Mouse (Mus musculus): Measurements from ENCODE around the gene Chst15.

Chst15 gene

DNA sequence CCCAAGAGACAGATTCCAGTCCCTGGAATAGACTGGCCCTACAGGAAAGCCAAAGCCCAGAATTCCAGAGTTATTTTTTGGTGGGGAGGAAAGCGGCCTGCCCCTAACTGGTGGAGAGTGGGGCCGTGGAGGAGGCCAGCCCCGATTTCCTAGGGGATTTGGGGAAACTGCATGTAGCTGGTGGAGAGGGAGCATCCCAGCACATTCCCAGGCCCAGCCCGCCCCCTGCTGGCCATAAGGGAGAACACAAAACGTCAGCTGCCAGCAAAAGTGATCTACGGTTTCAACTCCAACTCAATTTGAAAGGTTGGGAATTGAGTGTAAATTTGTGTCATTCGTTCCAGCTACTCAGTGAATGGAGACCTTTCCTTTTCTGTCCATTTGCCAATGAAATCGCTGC lies 103.6 kb downstream of the Chst15 start:
- peak; percentile 37 for DNase-seq

DNA sequence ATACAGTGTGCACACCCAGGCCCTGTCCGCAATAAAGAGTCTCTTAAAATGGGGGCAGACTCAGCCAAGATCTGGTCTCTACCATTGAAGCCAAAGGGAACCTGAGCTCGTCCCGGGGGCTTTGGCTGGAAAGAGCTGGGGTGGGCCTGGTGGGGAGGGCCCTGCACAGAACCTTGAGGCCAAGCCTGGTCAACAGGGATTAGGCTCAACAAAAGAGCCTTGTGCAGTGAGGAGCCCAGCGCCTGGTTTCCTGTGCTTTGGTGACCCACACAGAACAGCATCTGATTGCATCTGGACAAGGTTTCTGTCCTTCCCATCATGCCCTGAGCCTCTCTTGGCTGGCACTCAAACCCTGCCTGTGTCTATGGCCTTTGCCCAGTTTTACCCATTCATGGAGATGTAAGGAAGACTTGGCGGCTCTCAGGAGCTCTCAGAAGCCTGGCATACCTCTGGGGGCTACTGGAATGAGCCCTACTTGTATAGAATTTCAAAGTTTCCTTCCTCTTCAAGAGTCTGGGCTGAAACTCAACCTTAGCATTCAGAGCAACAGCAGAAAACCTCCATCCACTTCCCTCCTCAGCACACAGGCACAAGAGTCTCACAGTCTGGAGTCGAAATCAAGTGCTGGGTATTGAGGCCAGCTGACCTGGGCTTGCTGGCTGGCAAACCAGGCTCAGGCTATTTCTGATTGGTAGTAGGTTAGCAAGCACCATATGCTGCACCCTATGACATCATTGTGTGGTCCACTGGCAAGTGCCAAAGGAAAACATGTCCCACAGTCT lies 104.9 kb downstream of the Chst15 start:
- no peak for DNase-seq

DNA sequence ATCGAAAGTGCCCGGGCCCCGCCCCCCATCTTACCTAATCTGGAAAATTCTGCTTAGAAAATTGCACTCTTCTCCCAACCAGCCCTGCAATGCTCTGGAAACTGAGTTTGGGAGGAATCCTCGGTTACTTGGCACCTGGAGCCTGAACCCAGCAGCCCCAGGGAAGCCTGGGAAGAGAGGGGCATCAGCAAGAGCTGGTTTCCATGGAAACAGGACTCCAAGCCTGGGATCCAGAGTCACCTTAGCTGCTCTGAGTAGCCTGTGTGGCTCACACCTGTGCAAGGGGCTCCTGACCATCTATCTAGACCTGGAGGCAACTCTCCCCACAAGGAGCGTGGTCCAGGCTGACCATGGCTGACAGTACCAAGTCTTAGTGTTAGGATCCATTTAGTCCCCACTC lies 106.4 kb downstream of the Chst15 start:
- DNase-seq: no peak

DNA sequence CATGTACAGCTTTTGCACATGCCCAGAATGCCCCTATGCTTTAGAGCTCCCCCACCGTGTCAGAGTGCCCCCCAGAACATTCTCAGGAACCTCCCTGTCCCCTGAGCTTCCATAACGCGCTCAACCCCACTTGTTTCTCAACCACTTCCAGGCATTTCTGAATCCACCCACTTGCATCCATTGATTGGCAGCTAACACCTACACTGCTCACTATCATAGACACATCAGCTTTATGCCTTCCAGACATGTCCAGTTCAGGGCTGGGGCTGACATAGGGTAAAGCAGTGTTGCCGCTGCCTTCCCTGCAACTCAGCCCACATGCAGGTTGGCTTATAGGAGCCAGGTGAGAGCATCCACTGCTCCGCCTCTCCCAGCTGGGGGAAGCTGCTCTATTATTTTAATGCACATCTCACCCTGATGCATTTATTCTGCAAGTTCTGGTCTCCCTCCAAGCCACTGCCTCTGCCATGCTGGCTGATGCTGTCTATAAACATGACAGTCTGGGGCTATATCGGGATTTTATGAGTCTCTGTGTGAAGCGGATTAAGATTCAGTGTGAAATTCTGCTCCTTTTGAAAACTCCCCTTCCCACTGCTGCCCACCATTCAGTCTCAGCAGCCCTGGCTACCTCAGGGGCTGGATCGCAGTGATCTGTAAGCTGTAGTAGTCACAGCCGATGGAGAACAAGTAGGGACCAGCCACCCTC lies 107.9 kb downstream of the Chst15 start:
- no peak for DNase-seq

DNA sequence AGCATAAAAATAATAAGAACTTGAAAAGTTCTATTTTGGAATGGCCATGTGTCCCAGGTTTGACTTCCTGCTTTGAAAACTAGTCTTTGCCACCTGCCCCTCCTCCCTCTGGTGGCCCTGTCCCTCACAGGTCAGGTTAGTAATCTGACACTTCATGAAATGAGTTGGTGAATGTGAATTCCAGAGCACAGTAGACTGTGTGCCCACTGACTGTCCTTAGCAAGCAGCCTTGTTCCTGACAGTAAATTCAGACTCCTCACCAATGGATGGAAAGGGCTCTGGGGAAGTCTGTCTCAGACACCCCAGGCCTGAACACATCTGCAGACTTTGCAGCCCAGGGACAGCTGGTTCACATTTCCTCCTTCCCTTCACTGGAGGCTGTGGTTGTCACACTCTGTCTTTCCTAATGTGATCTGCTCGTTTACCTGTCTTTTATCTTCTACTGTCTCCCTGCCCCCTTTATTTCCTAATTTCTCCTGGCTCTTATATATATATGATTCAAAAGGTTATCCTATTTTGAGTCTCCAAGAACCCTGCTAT lies 112.9 kb downstream of the Chst15 start:
- DNase-seq: no peak

DNA sequence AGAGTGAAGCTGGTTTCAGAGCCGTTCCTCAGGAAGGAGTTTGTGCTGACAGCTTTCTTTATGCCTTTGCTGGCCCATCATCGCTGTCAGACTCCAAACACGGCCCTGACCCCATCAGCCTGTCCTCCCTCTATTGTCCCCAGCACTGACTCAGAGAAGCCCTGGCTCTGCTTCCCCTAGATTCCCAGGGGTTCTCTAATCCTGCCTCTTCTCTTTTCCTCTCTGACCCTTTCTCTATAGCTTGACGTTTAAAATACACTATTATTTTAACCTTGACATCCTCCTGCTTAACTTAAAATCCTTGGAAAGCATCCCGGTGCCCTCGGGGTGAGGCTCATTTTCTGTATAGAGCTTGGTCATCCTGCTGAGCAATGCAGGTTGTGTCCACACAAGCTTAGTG lies 117.3 kb downstream of the Chst15 start:
- no peak for DNase-seq

DNA sequence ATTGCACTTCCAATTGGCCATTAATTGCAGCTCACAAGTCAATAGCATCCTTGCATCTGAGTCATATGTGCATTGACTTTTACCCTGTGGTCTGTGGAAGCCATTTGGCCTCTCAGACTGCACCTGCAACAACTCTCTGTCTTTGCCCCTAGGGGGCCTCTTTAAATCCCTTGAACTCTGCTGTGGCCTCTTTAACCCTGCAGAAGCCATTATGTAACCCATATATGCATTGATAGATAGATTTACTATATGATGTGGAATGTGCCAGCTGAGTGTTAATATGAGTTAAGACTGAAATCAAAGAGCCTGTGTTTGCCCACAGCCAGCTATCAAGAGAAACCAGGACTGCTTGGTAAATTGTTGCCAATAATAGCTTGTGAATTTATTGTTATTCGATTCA lies 118.2 kb downstream of the Chst15 start:
- DNase-seq: no peak

DNA sequence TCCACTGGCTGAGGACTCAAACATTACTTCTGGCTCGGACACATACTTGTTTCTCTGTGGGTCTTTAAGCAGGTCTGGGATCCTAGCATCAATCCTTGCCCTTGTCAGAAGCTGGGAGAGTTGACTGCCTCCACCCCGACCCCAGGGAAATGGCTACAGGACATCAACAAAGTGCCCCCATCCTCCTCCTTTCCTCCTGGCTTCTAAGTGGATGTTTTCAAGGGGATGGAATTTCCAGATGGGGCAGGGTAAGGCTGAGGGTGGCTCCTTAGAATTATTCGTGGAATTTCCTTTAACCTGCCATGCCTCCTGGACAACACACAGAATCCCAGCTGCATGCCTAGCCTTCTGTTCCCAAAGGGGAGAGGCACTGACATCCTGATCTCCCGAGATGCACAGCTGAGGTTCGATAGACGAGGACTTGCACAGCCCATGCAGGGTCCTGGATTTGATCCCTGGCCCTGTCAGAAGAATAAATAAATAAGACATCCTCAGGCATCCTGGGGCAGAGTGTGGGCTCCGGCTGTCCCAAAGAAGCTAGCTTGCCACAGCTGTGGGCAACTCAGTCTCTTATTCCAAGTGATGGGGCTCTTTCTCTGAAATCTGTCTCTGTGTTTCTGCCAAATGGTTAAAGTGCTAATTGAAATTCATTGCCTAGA lies 119.1 kb downstream of the Chst15 start:
- no peak for DNase-seq

DNA sequence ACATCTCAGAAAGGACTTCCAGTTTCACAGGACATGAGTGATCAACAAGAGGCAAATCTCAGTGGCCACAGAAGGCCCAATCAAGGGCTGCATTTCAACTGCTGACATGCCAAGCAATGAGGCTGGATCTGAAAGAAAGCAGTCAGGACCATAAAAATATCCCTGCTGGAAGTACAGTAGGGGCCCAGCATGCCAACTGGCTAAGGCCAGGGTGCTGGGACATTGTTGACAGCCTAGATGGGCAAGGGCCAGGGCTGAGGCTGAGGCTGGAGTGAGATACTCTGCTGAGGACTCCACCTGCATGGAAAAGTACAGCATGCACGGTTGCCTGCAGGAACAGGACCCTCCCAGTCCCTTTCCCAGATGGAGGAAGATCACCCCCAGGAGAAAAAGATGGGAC lies 120.4 kb downstream of the Chst15 start:
- DNase-seq: no peak

DNA sequence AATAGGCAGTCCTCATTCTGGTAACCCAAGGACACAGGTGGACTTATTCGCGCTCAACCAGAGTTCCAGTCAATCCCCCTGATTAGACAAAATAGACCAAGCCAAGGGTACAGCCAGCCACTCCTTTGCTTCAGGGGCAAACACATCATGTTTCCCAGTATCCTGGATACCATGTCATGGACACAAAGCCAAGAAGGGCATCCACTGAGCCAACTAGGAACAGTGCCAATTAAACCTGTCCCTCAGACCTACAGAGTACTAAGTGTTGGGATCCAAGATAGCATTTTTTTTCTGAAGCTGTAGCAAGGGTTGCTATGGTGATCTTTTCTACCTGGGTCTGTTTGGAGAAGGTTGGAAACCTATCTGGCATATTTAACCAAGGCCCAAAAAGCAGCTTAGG lies 123.4 kb downstream of the Chst15 start:
- no peak for DNase-seq

DNA sequence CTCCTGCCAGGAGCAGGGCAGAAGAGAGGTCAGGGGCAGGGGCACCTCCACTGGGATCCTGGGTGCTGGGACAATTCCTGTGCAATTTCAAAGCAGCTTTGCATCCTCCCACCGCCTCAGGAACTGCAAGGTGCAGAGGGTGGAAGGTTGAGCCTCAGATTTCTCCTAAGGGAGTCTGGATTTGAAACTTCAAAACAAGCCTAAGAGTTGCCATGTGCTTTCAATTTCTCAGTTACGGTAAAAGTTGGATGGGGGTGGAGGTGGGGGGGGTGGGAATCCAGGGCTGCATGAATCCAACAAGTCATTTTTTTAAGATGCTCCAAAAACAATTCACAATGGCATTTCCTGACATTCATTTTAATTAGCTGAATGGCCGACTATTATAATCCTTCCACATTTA lies 129.6 kb downstream of the Chst15 start:
- no peak for DNase-seq

All from thymus, postnatal 4 days (tissue).